Mouse (Mus musculus): ENCODE measurements at regions not wholly inside any gene's neighbourhood (a gene's known extent, or its start where the extent isn't known, plus 50 kb on each side); places are given as distances from the start of the nearest gene placed in this dataset.

- no peak for DNase-seq (ENCODE audit: low read depth, low spot score)
Observed at GRCm38 (mm10) chr14:81770421-81770820, 1786.5 kb downstream of the Olfm4 start.

DNA sequence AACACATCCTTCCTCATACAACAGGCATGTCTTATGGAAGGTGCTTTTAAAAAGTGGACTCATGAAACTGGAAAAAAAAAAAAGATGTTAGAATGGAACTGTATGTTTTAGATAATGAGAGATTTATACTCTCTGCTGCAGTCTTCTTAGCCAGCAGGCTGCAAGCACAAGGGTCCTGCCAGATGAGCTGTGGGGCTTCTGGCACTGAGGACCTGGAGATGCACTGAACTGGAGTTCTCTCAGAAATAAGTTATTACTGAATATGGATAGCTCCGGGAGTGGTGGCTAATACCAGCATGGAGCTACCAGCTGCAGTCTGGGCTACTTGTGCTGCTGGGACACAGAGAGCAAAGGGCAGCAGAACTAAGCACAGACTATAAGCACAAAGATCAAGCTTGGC, 1787.9 kb downstream of the Olfm4 start:
- no peak for DNase-seq (ENCODE audit: low read depth, low spot score)

DNA sequence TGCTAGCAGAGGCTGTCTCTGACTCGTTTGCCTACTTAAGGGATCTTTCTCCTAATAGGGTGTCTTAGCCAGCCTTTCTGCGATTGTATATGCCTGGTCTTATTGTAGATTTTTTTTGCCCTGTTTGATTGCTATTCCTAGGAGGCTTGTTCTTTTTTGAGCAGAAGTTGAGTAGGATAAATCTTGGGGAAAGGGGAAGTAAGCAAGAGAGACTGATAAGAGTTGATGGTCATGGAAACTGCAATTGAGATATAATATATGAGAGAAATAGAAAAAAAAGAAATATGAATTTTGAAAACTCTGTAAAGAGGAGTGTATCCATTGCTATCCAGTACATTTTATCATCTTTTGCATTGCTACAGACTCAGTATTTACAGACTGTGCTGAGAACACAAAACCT, 1805.0 kb downstream of the Olfm4 start:
- DNase-seq (ENCODE audit: low read depth, low spot score), result no peak

DNA sequence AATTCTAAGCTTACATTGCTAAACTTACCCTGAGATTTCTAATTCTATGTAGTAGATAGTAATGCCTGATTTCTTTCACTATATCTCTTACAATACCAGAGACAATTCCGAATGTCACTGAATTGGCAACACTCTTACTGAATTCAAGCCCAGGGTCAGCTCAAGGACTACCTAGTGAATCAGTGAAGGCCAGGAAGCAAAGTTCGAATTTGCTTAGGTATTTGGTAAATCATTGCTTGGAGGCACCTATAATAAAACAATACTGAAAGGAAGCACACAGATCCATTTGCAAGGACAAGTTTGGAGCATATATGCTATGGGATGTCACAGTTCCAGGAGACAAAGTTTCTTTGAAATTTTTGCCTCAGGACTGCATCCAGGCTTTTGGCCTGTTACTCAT, 1839.9 kb downstream of the Olfm4 start:
- no peak for DNase-seq (ENCODE audit: low read depth, low spot score)

DNA sequence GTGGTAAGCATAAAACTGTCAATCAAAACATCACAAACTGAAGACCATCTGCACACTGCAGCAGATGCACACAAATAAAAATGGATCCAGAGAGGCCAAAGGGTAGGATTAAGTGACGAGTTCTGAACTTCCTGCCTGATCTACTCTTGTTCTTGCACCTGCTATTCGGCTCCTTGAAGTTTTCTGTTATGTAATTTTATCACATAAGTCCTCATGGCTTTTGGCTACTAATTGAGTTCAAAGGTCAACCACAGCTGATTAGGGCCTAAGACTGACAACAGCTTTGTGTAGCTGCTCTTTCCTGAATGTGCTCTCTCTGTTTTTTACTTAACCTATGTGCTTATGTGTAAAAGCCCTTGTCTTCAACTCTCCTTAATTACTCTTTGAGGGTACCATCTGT, 1874.7 kb downstream of the Olfm4 start:
- peak; percentile 14 for DNase-seq (ENCODE audit: low read depth, low spot score)

GRCm38 (mm10) chr14:81870388-81870787, 1886.5 kb downstream of the Olfm4 start:
- no peak for DNase-seq (ENCODE audit: low read depth, low spot score)
